Mouse (Mus musculus): ENCODE measurements around the gene Scrn1. TPM values are rescaled to one million over a fixed set of nuclear protein-coding genes. Genes with fewer than 3 reads are reported as not detected.

The Scrn1 gene
- total and polyA plus RNA-seq, 2 experiments from 2014 or later: 113 to 127 TPM

DNA sequence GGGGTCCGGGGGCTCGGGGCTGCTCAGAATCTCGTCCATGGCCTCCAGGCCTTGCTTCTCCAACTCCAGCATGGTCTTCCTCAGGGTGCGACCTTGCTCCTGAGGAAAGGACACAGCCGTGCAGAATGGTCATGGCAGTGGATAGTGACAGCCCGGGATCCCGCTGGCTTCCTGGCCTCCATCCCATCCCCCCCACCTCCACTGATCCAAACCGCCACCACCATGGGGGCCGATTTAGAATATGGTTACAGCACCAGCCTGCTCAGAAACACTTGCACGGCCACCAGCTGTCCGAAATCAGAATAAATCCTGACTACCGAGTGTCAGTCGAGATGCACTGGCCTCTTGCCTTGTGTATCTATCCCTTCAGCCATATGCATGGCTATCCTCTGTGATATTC is 57.0 kb downstream of the Scrn1 start:
- ATAC-seq (ENCODE audit: low FRiP score) (no peak), DNase-seq (ENCODE audit: low spot score) (no peak)
- H3K27me3 ChIP-seq (ENCODE audit: insufficient read depth, low read length): no peaks in the 10 kb centered on the region
- H3K9ac ChIP-seq (replicated peaks; ENCODE audit: low read length, poor library complexity, severe bottlenecking): no peak overlapping the region
- 86% methylated on average over 13 of the region's 13 CpGs for WGBS
- H3K4me1 ChIP-seq (ENCODE audit: insufficient read depth, low read length): 0 out of 2 replicates have a peak, but pooled peaks cover 3% of the 10 kb centered on the region
- no peak overlapping the region; the same call in 1 of the 2 replicates for H3K27ac ChIP-seq (ENCODE audit: low read depth, low read length)
- H3K36me3 ChIP-seq (ENCODE audit: insufficient read depth, low read length): peaks cover 28% of the 10 kb centered on the region
- H3K4me3 ChIP-seq (ENCODE audit: low read depth, low read length): no peak overlapping the region
- no peak overlapping the region for H3K4me2 ChIP-seq (ENCODE audit: low read depth, low read length, poor library complexity, severe bottlenecking)
- TF ChIP-seq CTCF (IDR thresholded peaks at IDR 0.05): no peak
- no peaks in the 10 kb centered on the region for H3K9me3 ChIP-seq (ENCODE audit: low read length)

- 0 out of 2 replicates have a peak overlapping the region, but pooled peaks have one; percentile 19 for H3K9ac ChIP-seq (replicated peaks; ENCODE audit: low read length, poor library complexity, severe bottlenecking)
- H3K36me3 ChIP-seq (ENCODE audit: insufficient read depth, low read length): peaks cover 19% of the 10 kb centered on the region; the same call in 1 of the 2 replicates
- ATAC-seq (ENCODE audit: low FRiP score): peak; percentile 39; the same call in 1 of the 2 replicates
- TF ChIP-seq CTCF (IDR thresholded peaks at IDR 0.05): no peak
- no peak overlapping the region for H3K4me2 ChIP-seq (ENCODE audit: low read depth, low read length, poor library complexity, severe bottlenecking)
- H3K27ac ChIP-seq (ENCODE audit: low read depth, low read length): peak overlapping the region; percentile 55
- 0 out of 2 replicates have a peak, but pooled peaks cover 3% of the 10 kb centered on the region for H3K4me1 ChIP-seq (ENCODE audit: insufficient read depth, low read length)
- no peaks in the 10 kb centered on the region for H3K27me3 ChIP-seq (ENCODE audit: insufficient read depth, low read length)
- peak; percentile 59 for DNase-seq (ENCODE audit: low spot score)
- no peak overlapping the region for H3K4me3 ChIP-seq (ENCODE audit: low read depth, low read length)
- 39% methylated on average over 6 of the region's 6 CpGs for WGBS
- H3K9me3 ChIP-seq (ENCODE audit: low read length): no peaks in the 10 kb centered on the region
Measured at GRCm38 (mm10) chr6:54508256-54508793, 58.0 kb downstream of the Scrn1 start.

- no peak overlapping the region for H3K4me3 ChIP-seq (ENCODE audit: low read depth, low read length)
- 56% methylated on average over 5 of the region's 5 CpGs for WGBS
- 0 out of 2 replicates have a peak overlapping the region, but pooled peaks have one; percentile 19 for H3K9ac ChIP-seq (replicated peaks; ENCODE audit: low read length, poor library complexity, severe bottlenecking)
- no peaks in the 10 kb centered on the region for H3K27me3 ChIP-seq (ENCODE audit: insufficient read depth, low read length)
- H3K4me2 ChIP-seq (ENCODE audit: low read depth, low read length, poor library complexity, severe bottlenecking): no peak overlapping the region
- H3K27ac ChIP-seq (ENCODE audit: low read depth, low read length): peak overlapping the region; percentile 55
- 0 out of 2 replicates have a peak, but pooled peaks cover 3% of the 10 kb centered on the region for H3K4me1 ChIP-seq (ENCODE audit: insufficient read depth, low read length)
- peak; percentile 24; the same call in 1 of the 2 replicates for ATAC-seq (ENCODE audit: low FRiP score)
- TF ChIP-seq CTCF (IDR thresholded peaks at IDR 0.05): no peak
- DNase-seq (ENCODE audit: low spot score): no peak
- H3K36me3 ChIP-seq (ENCODE audit: insufficient read depth, low read length): peaks cover 15% of the 10 kb centered on the region; the same call in 1 of the 2 replicates
- no peaks in the 10 kb centered on the region for H3K9me3 ChIP-seq (ENCODE audit: low read length)
Measured at GRCm38 (mm10) chr6:54507808-54508207, 58.5 kb downstream of the Scrn1 start.

DNA sequence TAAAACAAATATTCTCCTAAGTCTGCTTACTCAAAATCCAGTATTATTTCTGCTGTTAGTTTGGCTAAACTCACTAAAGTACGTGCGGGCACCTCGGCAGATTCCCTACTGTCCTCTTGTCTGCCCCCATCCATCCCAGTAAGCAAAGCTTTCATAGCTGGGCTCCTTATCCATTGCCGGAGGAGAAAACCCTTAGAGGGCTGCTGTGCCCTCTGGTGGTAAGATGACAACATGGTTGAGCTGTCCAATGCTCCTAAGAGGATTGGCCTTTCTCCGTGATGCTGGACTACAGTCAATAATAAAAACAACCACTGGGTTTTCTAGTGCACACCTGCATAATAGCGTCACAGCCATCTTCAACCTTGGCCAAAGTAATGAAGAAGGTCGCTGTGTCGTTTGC is 59.3 kb downstream of the Scrn1 start:
- ATAC-seq (ENCODE audit: low FRiP score): 0 out of 2 replicates have a peak, but pooled peaks have one; percentile 21
- H3K9me3 ChIP-seq (ENCODE audit: low read length): no peaks in the 10 kb centered on the region
- peak; percentile 83 for TF ChIP-seq CTCF (IDR thresholded peaks at IDR 0.05)
- WGBS: 34% methylated on average over 8 of the region's 8 CpGs
- 0 out of 2 replicates have a peak, but pooled peaks cover 3% of the 10 kb centered on the region for H3K4me1 ChIP-seq (ENCODE audit: insufficient read depth, low read length)
- DNase-seq (ENCODE audit: low spot score): peak; percentile 84
- H3K27me3 ChIP-seq (ENCODE audit: insufficient read depth, low read length): no peaks in the 10 kb centered on the region
- H3K4me3 ChIP-seq (ENCODE audit: low read depth, low read length): no peak overlapping the region
- peaks cover 12% of the 10 kb centered on the region; the same call in 1 of the 2 replicates for H3K36me3 ChIP-seq (ENCODE audit: insufficient read depth, low read length)
- H3K27ac ChIP-seq (ENCODE audit: low read depth, low read length): peak overlapping the region; percentile 32; the same call in 1 of the 2 replicates
- no peak overlapping the region for H3K9ac ChIP-seq (replicated peaks; ENCODE audit: low read length, poor library complexity, severe bottlenecking)
- no peak overlapping the region for H3K4me2 ChIP-seq (ENCODE audit: low read depth, low read length, poor library complexity, severe bottlenecking)

DNA sequence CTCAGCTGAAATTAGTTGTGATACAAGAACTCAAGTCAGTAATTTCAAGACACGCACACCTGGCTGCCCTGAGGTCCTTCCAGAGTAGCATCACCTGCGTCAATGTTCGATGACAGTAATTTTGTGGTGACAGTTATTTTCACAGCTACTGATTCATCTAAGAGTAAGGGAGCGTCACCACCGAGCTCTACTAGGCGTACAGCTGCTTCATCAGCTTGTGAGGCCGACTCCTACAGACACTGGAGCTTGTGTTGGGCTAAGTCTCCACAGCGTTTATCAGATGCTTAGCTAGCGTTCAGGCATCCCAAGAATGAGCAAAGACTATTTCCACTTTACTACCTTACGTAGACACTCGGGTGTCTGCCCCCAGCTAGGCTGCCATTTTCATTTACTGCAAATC is 60.0 kb downstream of the Scrn1 start:
- H3K4me2 ChIP-seq (ENCODE audit: low read depth, low read length, poor library complexity, severe bottlenecking): no peak overlapping the region
- 0 out of 2 replicates have a peak, but pooled peaks cover 3% of the 10 kb centered on the region for H3K4me1 ChIP-seq (ENCODE audit: insufficient read depth, low read length)
- H3K36me3 ChIP-seq (ENCODE audit: insufficient read depth, low read length): peaks cover 12% of the 10 kb centered on the region; the same call in 1 of the 2 replicates
- no peak for TF ChIP-seq CTCF (IDR thresholded peaks at IDR 0.05)
- no peak overlapping the region for H3K27ac ChIP-seq (ENCODE audit: low read depth, low read length)
- no peak overlapping the region for H3K4me3 ChIP-seq (ENCODE audit: low read depth, low read length)
- 92% methylated on average over 11 of the region's 11 CpGs for WGBS
- no peak overlapping the region for H3K9ac ChIP-seq (replicated peaks; ENCODE audit: low read length, poor library complexity, severe bottlenecking)
- DNase-seq (ENCODE audit: low spot score) (no peak), ATAC-seq (ENCODE audit: low FRiP score) (no peak)
- H3K27me3 ChIP-seq (ENCODE audit: insufficient read depth, low read length): no peaks in the 10 kb centered on the region
- H3K9me3 ChIP-seq (ENCODE audit: low read length): no peaks in the 10 kb centered on the region

- no peaks in the 10 kb centered on the region for H3K4me1 ChIP-seq (ENCODE audit: insufficient read depth, low read length)
- H3K36me3 ChIP-seq (ENCODE audit: insufficient read depth, low read length): no peaks in the 10 kb centered on the region
- H3K4me3 ChIP-seq (ENCODE audit: low read depth, low read length): no peak overlapping the region
- ATAC-seq (ENCODE audit: low FRiP score): no peak
- H3K4me2 ChIP-seq (ENCODE audit: low read depth, low read length, poor library complexity, severe bottlenecking): no peak overlapping the region
- no peak overlapping the region for H3K9ac ChIP-seq (replicated peaks; ENCODE audit: low read length, poor library complexity, severe bottlenecking)
- WGBS: 84% methylated on average over 6 of the region's 6 CpGs
- H3K27ac ChIP-seq (ENCODE audit: low read depth, low read length): no peak overlapping the region
- DNase-seq (ENCODE audit: low spot score): no peak
- no peak for TF ChIP-seq CTCF (IDR thresholded peaks at IDR 0.05)
- H3K27me3 ChIP-seq (ENCODE audit: insufficient read depth, low read length): no peaks in the 10 kb centered on the region
- H3K9me3 ChIP-seq (ENCODE audit: low read length): no peaks in the 10 kb centered on the region
Measured at GRCm38 (mm10) chr6:54502661-54503115, 63.6 kb downstream of the Scrn1 start.
